Mouse (Mus musculus) thymus, adult 2 months (tissue): ENCODE measurements around the gene Pou3f1. TPM values are rescaled to one million over a fixed set of nuclear protein-coding genes. Genes with fewer than 3 reads are reported as not detected.

Experiments
- DNase-seq: peaks from one replicate; pipeline ENCODE4 v3.0.0; 2021
- H3K27ac ChIP-seq: fragments of 200-500 bp; 2 replicates; pipeline ENCODE4 v1.5.1; 2012; ENCODE audit warnings: low read length, control low read depth; ENCODE audit not compliant: control insufficient read depth, insufficient read depth
- H3K27me3 ChIP-seq: fragments of 200-500 bp; 2 replicates; pipeline ENCODE4 v1.6.1; 2012; ENCODE audit warnings: mild to moderate bottlenecking, low read length, moderate library complexity, mixed read lengths; ENCODE audit not compliant: control insufficient read depth, insufficient read depth
- H3K36me3 ChIP-seq: fragments of 200-500 bp; 2 replicates; pipeline ENCODE4 v1.6.1; 2012; ENCODE audit warnings: mild to moderate bottlenecking, low read length, moderate library complexity; ENCODE audit not compliant: control insufficient read depth, insufficient read depth
- H3K4me1 ChIP-seq: fragments of 200-500 bp; replicated peaks from 2 replicates; pipeline ENCODE4 v1.6.1; 2012; ENCODE audit warnings: low read length; ENCODE audit not compliant: control insufficient read depth, insufficient read depth
- H3K4me3 ChIP-seq: fragments of 200-500 bp; 2 replicates; pipeline ENCODE4 v1.5.1; 2012; ENCODE audit warnings: mild to moderate bottlenecking, low read length, control low read depth, moderate library complexity; ENCODE audit not compliant: control insufficient read depth, insufficient read depth
- CTCF ChIP-seq: fragments of 200-500 bp; IDR thresholded peaks from 2 replicates; pipeline ENCODE4 v1.5.1; 2012; ENCODE audit warnings: mild to moderate bottlenecking, control low read depth, low read length, moderate library complexity, borderline replicate concordance; ENCODE audit not compliant: control insufficient read depth, poor library complexity, insufficient read depth; ENCODE audit errors: extremely low read depth
- POLR2A ChIP-seq: fragments of 200-500 bp; IDR thresholded peaks from 2 replicates; pipeline ENCODE4 v1.6.1; 2012; ENCODE audit warnings: mild to moderate bottlenecking, low read length, control low read depth, moderate library complexity; ENCODE audit not compliant: control insufficient read depth, poor library complexity, insufficient read depth; ENCODE audit errors: extremely low read depth
- WGBS: fragments of 180-500 bp; shearing (Covaris S2); methylation state at CpG from one replicate; pipeline ENCODE4 v1.1.7; 2018; 5-methylcytosine and 5-hydroxymethylcytosine counted together
- polyA plus RNA-seq: library from polyadenylated mRNA; depleted of rRNA; stranded (reverse); fragments of >200 nt; gene quantifications from 2 replicates; pipeline ENCODE4 v1.2.3, GENCODE M21; 2012

Gene Pou3f1
- polyA plus RNA-seq, 1 experiment, result 0.38 TPM

DNA sequence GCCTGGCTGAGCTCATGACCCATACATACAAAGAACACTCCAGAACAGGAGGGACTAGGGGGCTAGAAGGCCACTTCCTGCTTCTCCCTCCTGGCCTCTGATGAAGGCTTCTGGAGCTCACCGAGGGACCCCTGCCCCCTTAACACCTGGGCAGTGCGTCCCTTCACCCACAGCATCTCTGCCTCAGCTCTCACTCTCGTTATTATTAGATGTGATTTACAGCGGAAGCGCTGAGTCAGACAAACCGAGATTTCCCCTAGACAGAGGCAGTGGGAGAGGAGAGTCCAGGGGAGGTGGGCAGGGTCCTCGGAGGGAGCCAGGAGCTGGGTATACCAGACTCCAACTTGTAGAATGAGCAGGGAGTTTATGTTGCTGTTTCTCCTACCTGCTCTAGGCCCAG is 15.0 kb downstream of the Pou3f1 start:
- WGBS, result 21% methylated on average over 7 of the region's 7 CpGs
- Histone ChIP-seq H3K27me3 (peaks cover 2% of the 10 kb centered on the region; the same call in 1 of the 2 replicates), H3K36me3 (no peaks in the 10 kb centered on the region), H3K4me3 (no peak overlapping the region), H3K4me1 (no peaks in the 10 kb centered on the region), H3K27ac (no peak overlapping the region)
- TF ChIP-seq CTCF, result no peak
- TF ChIP-seq POLR2A, result no peak
- no peak for DNase-seq

DNA sequence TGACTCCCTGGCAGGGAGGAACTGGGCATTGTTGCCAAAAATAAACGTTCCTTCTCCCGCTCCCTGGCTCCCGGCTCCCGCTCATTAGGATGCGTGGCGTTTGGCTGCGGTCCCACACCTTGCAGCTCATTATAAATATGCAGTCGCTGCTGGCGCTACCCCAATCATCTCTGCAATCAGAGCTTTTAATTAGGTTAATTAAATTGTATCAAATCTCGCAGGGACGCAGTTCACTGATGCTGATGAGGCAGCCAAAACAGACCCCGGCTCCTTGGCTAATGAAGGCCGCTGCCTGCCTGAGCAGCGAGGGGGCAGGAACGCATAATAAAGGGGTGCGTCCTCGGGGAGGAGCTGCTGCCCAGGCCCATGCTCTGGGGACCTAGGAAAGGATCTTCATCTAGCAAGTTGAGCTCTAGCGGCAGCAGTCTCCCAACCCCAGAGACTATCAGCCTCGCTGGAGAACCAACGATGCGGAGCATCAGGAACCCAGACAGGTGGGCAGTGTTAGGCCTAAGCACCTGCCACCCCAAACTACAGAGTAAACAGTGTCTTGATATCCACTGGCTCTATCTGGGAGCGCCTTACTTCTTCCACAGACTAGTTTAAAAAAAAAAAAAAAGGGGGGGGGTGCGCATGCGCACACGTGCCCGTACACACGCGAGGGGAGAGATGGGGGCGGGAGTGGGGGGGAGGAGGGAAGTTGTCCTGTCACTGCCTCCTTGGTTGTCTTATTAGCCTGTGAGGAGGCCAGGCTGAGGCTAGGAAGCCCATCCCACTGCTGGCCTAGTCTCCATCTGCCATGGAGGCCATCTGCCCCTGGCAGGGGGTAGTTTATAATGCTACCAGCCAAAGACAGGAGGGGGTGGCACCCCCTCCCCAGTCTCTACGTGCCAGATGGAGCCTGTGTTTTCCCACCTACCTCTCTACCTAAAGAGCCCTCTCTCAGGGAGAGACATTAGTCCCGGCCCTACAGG is 16.0 kb downstream of the Pou3f1 start:
- Histone ChIP-seq H3K4me3 (no peak overlapping the region), H3K27me3 (peaks cover 2% of the 10 kb centered on the region; the same call in 1 of the 2 replicates), H3K4me1 (no peaks in the 10 kb centered on the region), H3K27ac (no peak overlapping the region), H3K36me3 (no peaks in the 10 kb centered on the region)
- 18% methylated on average over 31 of the region's 31 CpGs for WGBS
- no peak for DNase-seq
- TF ChIP-seq CTCF, result no peak
- TF ChIP-seq POLR2A, result no peak

DNA sequence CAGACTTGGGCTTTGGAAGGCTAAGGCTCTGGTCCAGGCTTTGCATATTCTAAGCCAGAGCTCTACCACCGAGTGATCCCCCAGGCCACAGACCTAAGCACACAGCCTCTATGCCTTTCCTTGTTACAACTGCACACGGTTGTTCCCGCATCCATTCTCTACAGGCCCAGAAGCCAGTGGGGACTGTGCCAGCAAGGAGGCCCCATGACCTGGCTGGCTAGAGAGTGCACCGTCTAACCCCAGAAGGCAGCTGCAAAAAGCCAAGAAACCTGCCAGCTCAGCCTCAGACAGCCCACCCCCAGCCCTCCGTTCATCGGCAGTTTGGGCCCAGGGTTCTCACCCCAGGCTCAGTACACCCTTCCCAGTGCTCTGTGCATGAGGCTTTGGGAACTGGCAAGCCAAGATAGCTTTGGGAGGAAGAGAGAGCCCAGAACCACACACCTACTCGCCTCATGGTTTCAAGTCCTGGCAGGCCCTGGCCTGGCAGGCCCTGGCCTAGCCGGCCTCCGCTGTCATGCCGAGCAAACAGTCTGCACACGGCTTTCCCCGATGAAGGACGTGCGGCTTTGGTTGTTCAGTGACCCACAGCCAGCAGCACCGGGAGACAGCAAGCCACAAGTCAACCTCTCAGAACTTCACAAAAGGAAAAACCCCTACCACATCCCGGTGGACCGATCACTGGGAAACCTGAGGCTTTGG is 17.9 kb downstream of the Pou3f1 start:
- H3K27me3 ChIP-seq, result peaks cover 2% of the 10 kb centered on the region; the same call in 1 of the 2 replicates
- no peak overlapping the region for H3K27ac ChIP-seq
- no peak for DNase-seq
- H3K4me3 ChIP-seq, result no peak overlapping the region
- no peaks in the 10 kb centered on the region for H3K4me1 ChIP-seq
- TF ChIP-seq POLR2A, result no peak
- no peak for TF ChIP-seq CTCF
- WGBS, result 87% methylated on average over 17 of the region's 17 CpGs
- H3K36me3 ChIP-seq, result peaks cover 9% of the 10 kb centered on the region

DNA sequence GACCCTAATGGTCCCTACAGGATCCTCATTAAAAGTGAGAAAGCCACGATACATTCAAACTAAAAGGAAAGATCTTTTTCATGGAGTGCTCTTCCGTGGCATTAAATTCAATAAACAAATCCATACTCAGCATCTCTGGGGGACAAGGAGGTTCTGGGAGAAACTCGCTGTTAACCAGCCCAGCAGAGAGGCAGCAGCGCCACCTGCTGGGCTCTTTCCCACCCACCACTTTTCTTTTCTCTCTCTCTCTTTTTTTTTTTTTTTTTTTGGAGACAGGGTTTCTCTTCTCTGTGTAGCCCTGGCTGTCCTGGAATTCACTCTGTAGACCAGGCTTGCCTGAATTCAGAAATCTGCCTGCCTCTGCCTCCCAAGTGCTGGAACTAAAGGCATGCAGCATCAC is 18.4 kb downstream of the Pou3f1 start:
- WGBS, result 17% methylated on average over 4 of the region's 4 CpGs
- no peak for TF ChIP-seq POLR2A
- peak; percentile 79; the same call in 1 of the 2 replicates for TF ChIP-seq CTCF
- no peak for DNase-seq
- no peaks in the 10 kb centered on the region for H3K4me1 ChIP-seq
- peaks cover 2% of the 10 kb centered on the region; the same call in 1 of the 2 replicates for H3K27me3 ChIP-seq
- H3K36me3 ChIP-seq, result peaks cover 14% of the 10 kb centered on the region
- no peak overlapping the region for H3K4me3 ChIP-seq
- H3K27ac ChIP-seq, result no peak overlapping the region

DNA sequence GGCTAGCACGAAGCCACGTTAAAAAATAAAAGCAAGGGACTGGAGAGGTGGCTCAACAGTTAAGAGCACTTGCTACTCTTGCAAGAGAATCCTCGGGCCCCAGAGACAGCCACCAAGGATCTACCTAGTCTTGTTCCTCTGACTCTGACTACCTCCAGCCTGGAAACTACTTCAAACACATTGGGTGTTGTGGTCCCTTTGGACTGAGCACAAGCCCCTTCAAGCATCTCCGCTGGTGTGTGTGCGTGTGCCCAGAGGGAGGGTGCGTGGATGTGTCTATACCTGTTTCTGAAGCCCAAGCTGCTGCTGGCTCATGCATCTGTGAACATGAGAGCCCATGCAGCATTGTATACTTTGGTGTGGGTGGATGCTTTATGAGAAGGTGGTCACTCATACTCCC is 19.4 kb downstream of the Pou3f1 start:
- Histone ChIP-seq H3K27me3 (peaks cover 2% of the 10 kb centered on the region; the same call in 1 of the 2 replicates), H3K27ac (no peak overlapping the region), H3K4me3 (no peak overlapping the region), H3K4me1 (no peaks in the 10 kb centered on the region), H3K36me3 (peaks cover 24% of the 10 kb centered on the region)
- DNase-seq, result no peak
- WGBS, result 93% methylated on average over 6 of the region's 6 CpGs
- TF ChIP-seq POLR2A (no peak), CTCF (no peak)

DNA sequence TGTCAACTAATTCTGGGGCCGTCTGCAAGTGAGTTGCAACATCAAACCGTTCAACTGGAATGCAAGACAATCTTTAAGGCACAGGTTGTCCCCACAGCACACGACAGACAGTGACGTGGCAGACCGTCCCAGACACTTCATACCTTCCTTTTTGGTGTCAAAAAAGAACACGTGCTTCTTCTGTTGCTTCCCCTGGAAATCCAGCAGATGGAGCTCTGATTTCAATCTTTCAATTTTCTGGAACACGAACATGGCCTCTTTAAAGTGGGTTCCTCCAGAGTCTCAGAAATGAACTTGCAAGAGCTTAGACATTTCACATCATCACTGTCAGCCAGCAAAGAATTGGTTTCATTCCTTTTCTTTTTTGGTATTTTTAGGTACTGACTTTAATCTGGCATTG is 25.7 kb downstream of the Pou3f1 start:
- TF ChIP-seq POLR2A (no peak), CTCF (no peak)
- H3K4me3 ChIP-seq, result no peak overlapping the region
- no peaks in the 10 kb centered on the region for H3K27me3 ChIP-seq
- peak; percentile 14 for DNase-seq
- H3K27ac ChIP-seq, result no peak overlapping the region
- 55% methylated on average over 7 of the region's 7 CpGs for WGBS
- H3K36me3 ChIP-seq, result peaks cover 61% of the 10 kb centered on the region
- H3K4me1 ChIP-seq, result no peaks in the 10 kb centered on the region
